Mouse (Mus musculus) embryonic facial prominence, embryonic 14.5 days (tissue): ENCODE measurements around the gene Prcc. TPM values are rescaled to one million over a fixed set of nuclear protein-coding genes. Genes with fewer than 3 reads are reported as not detected.

Experiments
- ATAC-seq: fragments of 200-750 bp; cut with Nextera tagmentation; 2 replicates; pipeline ENCODE4 v1.8.0; 2017; ENCODE audit warnings: low read depth, moderate number of reproducible peaks, moderate TSS enrichment
- DNase-seq: peaks from one replicate; pipeline ENCODE4 v3.0.0-alpha.2; 2015; ENCODE audit warnings: low spot score
- H3K27ac ChIP-seq: fragments of 300-500 bp; sonication (generic); replicated peaks from 2 replicates; pipeline ENCODE4 v1.5.1; 2014; ENCODE audit warnings: low read depth, mild to moderate bottlenecking, low read length, moderate library complexity
- H3K27me3 ChIP-seq: fragments of 300-500 bp; sonication (generic); replicated peaks from 2 replicates; pipeline ENCODE4 v1.6.1; 2014; ENCODE audit warnings: low read length; ENCODE audit not compliant: control insufficient read depth, insufficient read depth
- H3K36me3 ChIP-seq: fragments of 300-500 bp; sonication (generic); 2 replicates; pipeline ENCODE4 v1.6.1; 2014; ENCODE audit warnings: low read length, mixed read lengths; ENCODE audit not compliant: control insufficient read depth, insufficient read depth
- H3K4me1 ChIP-seq: fragments of 300-500 bp; sonication (generic); 2 replicates; pipeline ENCODE4 v1.6.1; 2014; ENCODE audit warnings: antibody characterized with exemption, low read length; ENCODE audit not compliant: control insufficient read depth, insufficient read depth
- H3K4me2 ChIP-seq: fragments of 300-500 bp; sonication (generic); 2 replicates; pipeline ENCODE4 v1.6.1; 2014; ENCODE audit warnings: low read depth, mild to moderate bottlenecking, low read length, moderate library complexity, mixed read lengths
- H3K4me3 ChIP-seq: fragments of 300-500 bp; sonication (generic); 2 replicates; pipeline ENCODE4 v1.5.1; 2014; ENCODE audit warnings: low read depth, mild to moderate bottlenecking, low read length
- H3K9ac ChIP-seq: fragments of 300-500 bp; sonication (generic); 2 replicates; pipeline ENCODE4 v1.6.1; 2014; ENCODE audit warnings: low read depth, mild to moderate bottlenecking, low read length, moderate library complexity, mixed read lengths
- H3K9me3 ChIP-seq: fragments of 300-500 bp; sonication (generic); 2 replicates; pipeline ENCODE4 v1.6.1; 2016; ENCODE audit warnings: low read length; ENCODE audit not compliant: control insufficient read depth
- WGBS: fragments of 180-500 bp; shearing (Covaris S2); extraction: QIAGEN DNeasy Blood & Tissue Kit; methylation state at CpG from one replicate; pipeline ENCODE4 v1.1.7; 2014; 5-methylcytosine and 5-hydroxymethylcytosine counted together
- polyA plus RNA-seq: library from polyadenylated mRNA; unstranded; fragments of >200 nt; fragmentation: Nextera tagmentation; extraction: Ambion mirVana; gene quantifications from 2 replicates; pipeline ENCODE4 v1.2.1, GENCODE M21; 2014

Gene Prcc
- polyA plus RNA-seq, 1 experiment from 2014 or later: 13.5 TPM

DNA sequence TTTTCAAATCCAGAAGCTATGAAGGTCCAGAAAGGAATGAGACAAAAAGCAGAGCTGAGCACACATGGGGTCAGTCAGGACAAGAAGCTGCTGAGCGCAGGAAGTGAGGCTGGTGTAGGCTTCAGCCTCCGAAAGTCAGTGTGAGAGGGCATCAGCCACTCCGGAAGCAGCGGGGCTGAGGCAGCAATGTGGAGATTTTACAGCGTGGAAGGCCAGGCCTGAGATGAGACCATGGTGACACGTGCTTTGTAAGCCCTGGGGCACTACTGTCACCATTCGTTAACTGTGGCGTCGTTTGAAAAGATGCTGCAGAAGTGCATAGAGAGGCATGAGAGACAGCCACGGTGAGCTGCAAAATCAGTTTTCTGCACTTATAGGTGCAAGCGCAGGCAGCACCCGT, 67.2 kb downstream of the Prcc start:
- no peak overlapping the region for H3K4me2 ChIP-seq
- WGBS: 55% methylated on average over 12 of the region's 12 CpGs
- H3K4me3 ChIP-seq: no peak overlapping the region
- H3K9ac ChIP-seq: no peak overlapping the region
- H3K9me3 ChIP-seq: no peaks in the 10 kb centered on the region
- H3K27me3 ChIP-seq: peaks cover 3% of the 10 kb centered on the region; the same call in 1 of the 2 replicates
- H3K27ac ChIP-seq: no peak overlapping the region
- no peak for DNase-seq
- no peaks in the 10 kb centered on the region for H3K4me1 ChIP-seq
- H3K36me3 ChIP-seq: no peaks in the 10 kb centered on the region
- no peak for ATAC-seq

GRCm38 (mm10) chr3:87816646-87817093, 68.7 kb downstream of the Prcc start:
- Histone ChIP-seq H3K9me3 (no peaks in the 10 kb centered on the region), H3K4me3 (no peak overlapping the region), H3K36me3 (no peaks in the 10 kb centered on the region), H3K27ac (no peak overlapping the region), H3K4me2 (peak overlapping the region; percentile 25; the same call in 1 of the 2 replicates), H3K4me1 (no peaks in the 10 kb centered on the region), H3K27me3 (peaks cover 4% of the 10 kb centered on the region; the same call in 1 of the 2 replicates), H3K9ac (0 out of 2 replicates have a peak overlapping the region, but pooled peaks have one; percentile 30)
- peak; percentile 87 for DNase-seq
- WGBS: 3% methylated on average over 12 of the region's 12 CpGs
- ATAC-seq: peak; percentile 82

- ATAC-seq: no peak
- Histone ChIP-seq H3K27ac (no peak overlapping the region), H3K4me1 (no peaks in the 10 kb centered on the region), H3K4me2 (no peak overlapping the region), H3K4me3 (no peak overlapping the region), H3K9ac (no peak overlapping the region), H3K27me3 (peaks cover 9% of the 10 kb centered on the region), H3K36me3 (no peaks in the 10 kb centered on the region), H3K9me3 (no peaks in the 10 kb centered on the region)
- no peak for DNase-seq
- 53% methylated on average over 6 of the region's 6 CpGs for WGBS
These were observed 69.2 kb downstream of the Prcc start for GRCm38 (mm10) chr3:87816166-87816565.

GRCm38 (mm10) chr3:87812873-87813272, 72.5 kb downstream of the Prcc start:
- 0 out of 2 replicates have a peak, but pooled peaks cover 4% of the 10 kb centered on the region for H3K4me1 ChIP-seq
- H3K36me3 ChIP-seq: no peaks in the 10 kb centered on the region
- H3K9ac ChIP-seq: no peak overlapping the region
- H3K9me3 ChIP-seq: no peaks in the 10 kb centered on the region
- DNase-seq (no peak), ATAC-seq (no peak)
- peaks cover 42% of the 10 kb centered on the region for H3K27me3 ChIP-seq
- H3K4me3 ChIP-seq: no peak overlapping the region
- no peak overlapping the region for H3K27ac ChIP-seq
- H3K4me2 ChIP-seq: no peak overlapping the region
- WGBS: 48% methylated on average over 10 of the region's 10 CpGs

DNA sequence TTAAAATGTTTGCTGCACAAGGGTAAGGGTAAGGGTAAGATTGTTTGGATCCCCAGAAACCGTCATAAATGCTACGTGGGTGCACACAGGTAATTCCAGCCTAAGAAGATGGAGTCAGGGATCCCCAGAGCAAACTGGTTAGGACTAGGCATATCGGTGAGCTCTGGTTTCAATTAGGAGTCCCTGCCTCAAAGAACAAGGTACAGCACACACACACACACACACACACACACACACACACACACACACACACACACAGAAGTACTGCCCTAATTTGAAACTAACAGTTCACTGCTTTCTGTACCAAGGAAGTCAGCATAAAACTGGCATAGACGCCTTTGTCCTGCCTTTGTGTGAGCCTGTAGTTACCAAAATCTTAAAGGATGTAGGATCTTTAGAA, 73.0 kb downstream of the Prcc start:
- no peak overlapping the region for H3K4me2 ChIP-seq
- no peaks in the 10 kb centered on the region for H3K9me3 ChIP-seq
- no peak overlapping the region for H3K4me3 ChIP-seq
- no peaks in the 10 kb centered on the region for H3K36me3 ChIP-seq
- ATAC-seq (no peak), DNase-seq (no peak)
- no peak overlapping the region for H3K27ac ChIP-seq
- WGBS: 36% methylated on average over 4 of the region's 4 CpGs
- H3K4me1 ChIP-seq: 0 out of 2 replicates have a peak, but pooled peaks cover 4% of the 10 kb centered on the region
- peaks cover 46% of the 10 kb centered on the region for H3K27me3 ChIP-seq
- H3K9ac ChIP-seq: no peak overlapping the region

GRCm38 (mm10) chr3:87811297-87811696, 74.1 kb downstream of the Prcc start:
- H3K4me2 ChIP-seq: no peak overlapping the region
- no peak for ATAC-seq
- 83% methylated on average over 8 of the region's 8 CpGs for WGBS
- no peak overlapping the region for H3K27ac ChIP-seq
- H3K9ac ChIP-seq: no peak overlapping the region
- 0 out of 2 replicates have a peak, but pooled peaks cover 4% of the 10 kb centered on the region for H3K4me1 ChIP-seq
- H3K9me3 ChIP-seq: no peaks in the 10 kb centered on the region
- no peak for DNase-seq
- no peak overlapping the region for H3K4me3 ChIP-seq
- H3K27me3 ChIP-seq: peaks cover 53% of the 10 kb centered on the region
- no peaks in the 10 kb centered on the region for H3K36me3 ChIP-seq

DNA sequence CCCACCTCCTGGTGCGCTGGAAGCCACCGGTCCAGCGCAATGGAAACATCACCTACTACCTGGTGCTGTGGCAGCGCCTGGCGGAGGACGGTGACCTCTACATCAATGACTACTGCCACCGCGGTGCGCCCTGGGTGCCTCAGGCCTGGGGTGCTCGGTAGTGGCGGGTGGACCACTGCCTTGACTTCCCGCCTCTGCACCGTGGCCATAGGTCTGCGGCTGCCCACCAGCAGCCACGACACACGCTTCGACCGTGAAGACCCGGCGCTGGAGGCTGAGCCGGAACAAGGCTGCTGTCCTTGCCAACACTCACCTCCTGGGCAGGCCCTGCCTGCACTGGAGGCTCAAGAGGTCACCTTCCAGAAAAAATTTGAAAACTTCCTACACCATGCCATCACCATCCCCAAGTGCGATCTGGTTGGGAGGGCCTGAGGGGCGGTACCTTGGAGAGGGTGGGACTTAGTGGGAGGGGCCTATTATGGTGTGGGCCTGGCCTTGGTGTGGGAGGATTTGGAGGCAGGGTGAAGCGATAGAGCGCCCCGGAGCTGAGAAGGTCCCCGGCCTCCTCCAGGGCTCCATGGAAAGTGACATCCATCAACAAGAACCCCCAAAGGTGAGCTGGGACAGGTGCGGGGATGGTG, 76.0 kb downstream of the Prcc start:
- DNase-seq (no peak), ATAC-seq (peak; percentile 53; the same call in 1 of the 2 replicates)
- no peak overlapping the region for H3K9ac ChIP-seq
- WGBS: 5% methylated on average over 28 of the region's 28 CpGs
- 0 out of 2 replicates have a peak, but pooled peaks cover 4% of the 10 kb centered on the region for H3K4me1 ChIP-seq
- peak overlapping the region; percentile 26 for H3K4me3 ChIP-seq
- no peak overlapping the region for H3K27ac ChIP-seq
- no peaks in the 10 kb centered on the region for H3K9me3 ChIP-seq
- H3K36me3 ChIP-seq: no peaks in the 10 kb centered on the region
- peak overlapping the region; percentile 30 for H3K4me2 ChIP-seq
- peaks cover 56% of the 10 kb centered on the region for H3K27me3 ChIP-seq
